Mouse (Mus musculus) adrenal gland (tissue): Measurements from ENCODE around the gene Plxna3.
"Not testable (repeated sequence)": the region's sequence is repeated elsewhere in the genome, so short reads cannot be mapped to it uniquely, and the experiment has no call there.

Experiments used
- intact Hi-C: fragments of 180-260 bp; cut with DNase I; formaldehyde crosslinking; loops from one replicate; pipeline ENCODE4 v1.15.1; 2025
- long read RNA-seq, 2 experiments: library from polyadenylated mRNA; unstranded; transcript quantifications; one replicate each; pipeline ENCODE4 v2.0.0; 2020; ENCODE audit warnings: borderline replicate concordance in 1 of 2; ENCODE audit not compliant: insufficient replicate concordance in 1 of 2

Gene Plxna3
- long read RNA-seq, experiment 1: 0 reads
- long read RNA-seq, experiment 2, partial matches to known transcripts: 2 of 2 reads
- long read RNA-seq, experiment 2, other reads (novel, unspliced or antisense): 0 of 2 reads

- intact Hi-C loops: no loop called here
Observed at GRCm38 (mm10) chrX:74328725-74329161, at the start of gene Plxna3. Gene Plxna3, plus strand, starts transcription at chrX:74329066.

GRCm38 (mm10) chrX:74281041-74281731 is 47.7 kb upstream of the Plxna3 start:
- intact Hi-C loops: no loop called here

- intact Hi-C loops: no loop called here
Observed at GRCm38 (mm10) chrX:74281732-74282394, 47.0 kb upstream of the Plxna3 start, which contains the start of the genes Taz and Dnase1l1. Gene Taz, plus strand, starts transcription at chrX:74281912. Gene Dnase1l1, minus strand, starts transcription at chrX:74282337.

GRCm38 (mm10) chrX:74282395-74283091 is 46.3 kb upstream of the Plxna3 start:
- intact Hi-C loops: no loop called here

- intact Hi-C loops: no loop called here
Observed at GRCm38 (mm10) chrX:74283092-74283437, 45.8 kb upstream of the Plxna3 start.

GRCm38 (mm10) chrX:74293431-74293830 is 35.4 kb upstream of the Plxna3 start:
- intact Hi-C loops: no loop called here

GRCm38 (mm10) chrX:74296538-74297448 is 32.1 kb upstream of the Plxna3 start, which contains the start of gene Atp6ap1:
Gene Atp6ap1, plus strand, starts transcription at chrX:74297097.
- intact Hi-C loops: no loop called here

GRCm38 (mm10) chrX:74298348-74298747 is 30.5 kb upstream of the Plxna3 start:
- intact Hi-C loops: no loop called here

GRCm38 (mm10) chrX:74299721-74300120 is 29.1 kb upstream of the Plxna3 start:
- intact Hi-C loops: no loop called here

- intact Hi-C loops: loop anchor here (5.0 kb wide), 1 partner anchor 58 kb away; the partner anchor contains the start of gene Flna
Observed at GRCm38 (mm10) chrX:74304867-74305700, 23.8 kb upstream of the Plxna3 start, which contains the start of gene Gdi1. Gene Gdi1, plus strand, starts transcription at chrX:74304998.

GRCm38 (mm10) chrX:74312540-74313464 is 16.1 kb upstream of the Plxna3 start, which contains the start of gene Fam50a:
Gene Fam50a, plus strand, starts transcription at chrX:74313033.
- intact Hi-C loops: loop anchor here (5.0 kb wide), 1 partner anchor 54 kb away; no protein-coding TSS in a partner anchor

- intact Hi-C loops: no loop called here
Observed at GRCm38 (mm10) chrX:74329215-74329671, 377 bp downstream of the Plxna3 start.

GRCm38 (mm10) chrX:74330166-74330930 is 1.5 kb downstream of the Plxna3 start:
- intact Hi-C loops: no loop called here

- intact Hi-C loops: no loop called here
Observed at GRCm38 (mm10) chrX:74352645-74353466, 24.0 kb downstream of the Plxna3 start.

- intact Hi-C loops: no loop called here
Observed at GRCm38 (mm10) chrX:74353467-74353770, 24.6 kb downstream of the Plxna3 start, which contains the start of gene Lage3. Gene Lage3, minus strand, starts transcription at chrX:74353618.

GRCm38 (mm10) chrX:74357069-74357468 is 28.2 kb downstream of the Plxna3 start:
- intact Hi-C loops: not testable (repeated sequence)

- intact Hi-C loops: no loop called here
Observed at GRCm38 (mm10) chrX:74359171-74359570, 30.3 kb downstream of the Plxna3 start.
